Mouse (Mus musculus): ENCODE results near the gene Gm9602.
"Not testable (repeated sequence)": the region's sequence is repeated elsewhere in the genome, so short reads cannot be mapped to it uniquely, and the experiment has no call there.

Gm9602 gene

GRCm38 (mm10) chr14:4776037-4776436, at the start of gene Gm9602:
Gene Gm9602, plus strand, starts transcription at chr14:4776337.
- DNase-seq (ENCODE audit: low read depth, low spot score): not testable (repeated sequence)

GRCm38 (mm10) chr14:4806421-4806820, 30.3 kb downstream of the Gm9602 start:
- not testable (repeated sequence) for DNase-seq (ENCODE audit: low read depth, low spot score)

- not testable (repeated sequence) for DNase-seq (ENCODE audit: low read depth, low spot score)
These were observed 45.8 kb downstream of the Gm9602 start for GRCm38 (mm10) chr14:4821950-4822349.

Data from c-Kit-negative CD71-positive TER-119-positive erythroid progenitor cells, embryonic 14.5 days (primary cell).